Mouse (Mus musculus): ENCODE data around the gene Sh2b2. TPM values are rescaled to one million over a fixed set of nuclear protein-coding genes. Genes with fewer than 3 reads are reported as not detected.

Sh2b2 gene
- polyA plus RNA-seq, 1 experiment from 2014 or later, result 4.6 TPM

DNA sequence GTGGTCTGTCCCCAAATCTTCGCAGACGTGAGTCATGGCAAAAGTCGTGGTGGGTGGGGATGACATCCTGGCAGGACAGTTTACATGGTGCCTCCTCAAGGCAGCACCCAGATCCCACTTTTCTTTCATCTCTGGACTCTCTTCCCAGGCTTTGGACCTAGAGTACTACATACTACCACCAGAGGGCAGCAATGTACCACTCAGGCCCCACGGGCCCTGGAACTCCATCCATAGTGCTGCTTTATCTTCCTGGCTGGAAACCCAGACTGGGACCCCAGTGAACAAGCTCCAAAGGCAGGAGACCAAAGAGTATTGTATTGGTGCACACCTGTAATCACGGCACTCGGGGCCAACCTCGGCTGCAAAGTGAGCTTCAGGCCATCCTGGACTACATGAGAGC is 44.5 kb downstream of the Sh2b2 start:
- WGBS, result 36% methylated on average over 7 of the region's 7 CpGs
- Histone ChIP-seq H3K9ac (ENCODE audit: low read depth, low read length) (no peak overlapping the region), H3K9me3 (ENCODE audit: control insufficient read depth, low read length) (no peaks in the 10 kb centered on the region), H3K4me3 (ENCODE audit: low read depth, low read length) (no peak overlapping the region), H3K4me1 (replicated peaks; ENCODE audit: control insufficient read depth, insufficient read depth, low read length) (peaks cover 5% of the 10 kb centered on the region), H3K4me2 (no peak overlapping the region), H3K36me3 (ENCODE audit: control insufficient read depth, insufficient read depth, low read length) (no peaks in the 10 kb centered on the region), H3K27ac (ENCODE audit: low read depth, low read length) (no peak overlapping the region), H3K27me3 (replicated peaks; ENCODE audit: control insufficient read depth, insufficient read depth, low read length) (no peaks in the 10 kb centered on the region)
- ATAC-seq (replicated peaks; ENCODE audit: low FRiP score) (no peak), DNase-seq (ENCODE audit: low spot score) (peak; percentile 63)

DNA sequence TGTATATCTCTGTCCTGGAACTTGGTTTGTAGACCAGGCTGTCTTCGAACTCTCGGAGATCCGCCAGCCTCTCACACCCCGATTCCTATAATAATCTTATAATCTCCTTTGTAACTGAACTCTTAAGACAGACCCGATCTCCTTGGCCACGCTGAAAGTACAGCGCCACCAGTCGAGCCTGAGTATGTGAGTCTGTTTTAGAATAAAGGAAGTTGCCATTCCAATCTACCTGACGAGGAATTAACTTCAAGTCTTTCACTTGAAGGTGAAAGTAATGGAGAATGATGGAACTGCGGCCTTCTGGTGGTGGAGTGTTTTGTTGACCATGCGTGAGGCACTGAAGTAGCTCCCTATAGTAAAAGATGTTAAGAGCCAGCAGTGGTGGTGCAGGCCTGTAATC is 46.8 kb downstream of the Sh2b2 start:
- H3K4me2 ChIP-seq, result peak overlapping the region; percentile 89
- DNase-seq (ENCODE audit: low spot score) (no peak), ATAC-seq (replicated peaks; ENCODE audit: low FRiP score) (no peak)
- H3K4me3 ChIP-seq (ENCODE audit: low read depth, low read length), result peak overlapping the region; percentile 75
- WGBS, result 42% methylated on average over 11 of the region's 11 CpGs
- no peaks in the 10 kb centered on the region for H3K27me3 ChIP-seq (replicated peaks; ENCODE audit: control insufficient read depth, insufficient read depth, low read length)
- H3K36me3 ChIP-seq (ENCODE audit: control insufficient read depth, insufficient read depth, low read length), result peaks cover 16% of the 10 kb centered on the region; the same call in 1 of the 2 replicates
- peak overlapping the region; percentile 80 for H3K9ac ChIP-seq (ENCODE audit: low read depth, low read length)
- H3K9me3 ChIP-seq (ENCODE audit: control insufficient read depth, low read length), result no peaks in the 10 kb centered on the region
- H3K4me1 ChIP-seq (replicated peaks; ENCODE audit: control insufficient read depth, insufficient read depth, low read length), result peaks cover 5% of the 10 kb centered on the region
- no peak overlapping the region for H3K27ac ChIP-seq (ENCODE audit: low read depth, low read length)

DNA sequence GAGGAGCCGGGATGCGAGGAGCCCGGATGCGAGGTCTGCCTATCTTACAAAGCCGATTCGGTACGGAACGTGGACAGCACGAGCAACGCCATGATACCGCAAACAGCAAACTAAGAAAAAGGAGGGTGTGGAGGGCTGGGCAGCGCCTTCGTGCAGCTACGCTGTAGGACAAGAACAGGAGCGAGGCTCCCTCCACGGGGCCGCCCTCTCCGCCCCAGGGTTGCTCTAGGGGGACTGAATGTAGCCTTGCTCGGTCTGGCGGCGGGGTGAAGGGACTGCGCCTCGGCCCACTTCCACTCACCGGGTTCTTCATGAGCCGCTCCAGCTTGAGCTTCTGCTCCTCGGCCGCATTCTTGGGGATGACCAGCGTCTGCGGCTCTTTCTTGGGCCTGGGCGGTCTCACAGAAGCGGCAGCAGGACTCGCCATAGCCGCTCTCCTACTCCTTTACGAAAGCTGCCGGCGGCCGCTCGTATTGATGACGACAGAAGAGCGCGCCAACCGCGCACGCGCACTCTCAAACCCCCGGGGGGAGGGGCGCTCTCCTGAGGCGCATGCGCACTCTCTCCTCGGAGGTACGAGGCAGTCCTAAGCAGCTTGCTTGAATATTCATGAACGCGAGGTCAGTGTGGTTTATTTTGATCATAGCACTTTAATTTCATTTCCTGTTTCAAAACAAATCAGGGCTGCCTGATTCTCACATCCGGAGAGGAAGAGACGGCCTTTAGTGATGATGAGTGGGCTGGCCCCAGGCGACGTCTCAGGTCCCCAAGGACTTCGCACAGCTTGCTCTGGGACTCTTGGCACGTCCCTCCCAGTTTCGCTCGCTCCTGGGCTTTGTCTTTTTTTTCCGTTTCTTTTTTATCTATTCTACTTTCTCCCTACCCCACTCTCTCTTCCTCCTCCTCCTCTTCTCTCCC is 47.6 kb downstream of the Sh2b2 start, which contains the start of gene Prkrip1:
Gene Prkrip1 (minus strand): TSS at position 490 of the 918 bp plus-strand sequence.
- peak within 1 kb of the TSS; percentile 74 for H3K27ac ChIP-seq (ENCODE audit: low read depth, low read length)
- peak within 1 kb of the TSS; percentile 89 for H3K4me2 ChIP-seq
- peaks cover 5% of the 10 kb centered on the region for H3K4me1 ChIP-seq (replicated peaks; ENCODE audit: control insufficient read depth, insufficient read depth, low read length)
- WGBS, result under 1% methylated on average over 61 of the region's 62 CpGs
- H3K9me3 ChIP-seq (ENCODE audit: control insufficient read depth, low read length), result no peaks in the 10 kb centered on the region
- peak; percentile 90 for ATAC-seq (replicated peaks; ENCODE audit: low FRiP score)
- peak within 1 kb of the TSS; percentile 80 for H3K9ac ChIP-seq (ENCODE audit: low read depth, low read length)
- DNase-seq (ENCODE audit: low spot score), result peak; percentile 97
- peak within 1 kb of the TSS; percentile 75 for H3K4me3 ChIP-seq (ENCODE audit: low read depth, low read length)
- peaks cover 21% of the 10 kb centered on the region for H3K36me3 ChIP-seq (ENCODE audit: control insufficient read depth, insufficient read depth, low read length)
- no peaks in the 10 kb centered on the region for H3K27me3 ChIP-seq (replicated peaks; ENCODE audit: control insufficient read depth, insufficient read depth, low read length)

DNA sequence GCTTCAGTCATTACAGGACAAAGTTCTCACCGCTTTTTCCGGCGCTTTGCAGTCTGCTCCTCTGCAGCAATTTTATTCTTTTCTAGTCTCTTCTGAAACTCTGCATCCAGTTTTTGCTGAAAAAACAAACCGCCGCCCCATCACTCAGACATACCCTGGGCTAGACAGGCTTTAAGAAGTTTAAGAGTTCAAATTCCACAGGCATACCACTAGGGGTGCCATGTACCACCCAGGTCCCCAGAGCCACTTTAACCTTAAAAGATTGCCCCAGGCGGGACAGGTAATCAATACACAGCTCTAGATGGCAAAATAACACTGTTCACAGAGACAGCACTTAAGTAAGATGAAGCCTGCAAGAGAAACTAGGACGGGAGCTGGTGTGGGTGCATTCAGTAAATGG is 54.5 kb downstream of the Sh2b2 start:
- H3K27ac ChIP-seq (ENCODE audit: low read depth, low read length), result no peak overlapping the region
- H3K27me3 ChIP-seq (replicated peaks; ENCODE audit: control insufficient read depth, insufficient read depth, low read length), result no peaks in the 10 kb centered on the region
- no peak overlapping the region for H3K9ac ChIP-seq (ENCODE audit: low read depth, low read length)
- DNase-seq (ENCODE audit: low spot score) (no peak), ATAC-seq (replicated peaks; ENCODE audit: low FRiP score) (no peak)
- no peak overlapping the region for H3K4me3 ChIP-seq (ENCODE audit: low read depth, low read length)
- H3K4me2 ChIP-seq, result no peak overlapping the region
- no peaks in the 10 kb centered on the region for H3K9me3 ChIP-seq (ENCODE audit: control insufficient read depth, low read length)
- peaks cover 45% of the 10 kb centered on the region for H3K36me3 ChIP-seq (ENCODE audit: control insufficient read depth, insufficient read depth, low read length)
- H3K4me1 ChIP-seq (replicated peaks; ENCODE audit: control insufficient read depth, insufficient read depth, low read length), result no peaks in the 10 kb centered on the region
- WGBS, result 88% methylated on average over 7 of the region's 7 CpGs

DNA sequence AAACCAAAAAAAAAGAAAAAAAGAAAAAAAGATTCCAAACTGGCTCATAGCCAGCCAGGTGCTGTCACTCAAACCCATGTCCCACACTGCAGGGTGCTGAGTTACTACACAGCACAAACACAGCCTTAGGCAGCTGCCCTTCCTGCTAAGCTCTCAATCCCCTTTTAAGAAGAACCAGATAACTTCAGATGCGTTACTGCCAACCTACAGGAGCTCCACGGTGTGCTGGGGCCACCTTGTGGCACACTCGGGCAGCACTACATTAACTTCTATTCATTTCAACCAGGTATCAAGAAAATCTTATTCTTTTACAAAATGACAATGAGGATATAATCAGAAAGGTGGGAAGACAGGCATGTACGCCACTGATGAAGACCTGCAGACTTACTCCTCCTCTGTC is 59.6 kb downstream of the Sh2b2 start:
- ATAC-seq (replicated peaks; ENCODE audit: low FRiP score), result no peak
- H3K4me1 ChIP-seq (replicated peaks; ENCODE audit: control insufficient read depth, insufficient read depth, low read length), result peaks cover 11% of the 10 kb centered on the region
- no peak overlapping the region for H3K4me3 ChIP-seq (ENCODE audit: low read depth, low read length)
- no peak overlapping the region for H3K27ac ChIP-seq (ENCODE audit: low read depth, low read length)
- no peaks in the 10 kb centered on the region for H3K27me3 ChIP-seq (replicated peaks; ENCODE audit: control insufficient read depth, insufficient read depth, low read length)
- no peak for DNase-seq (ENCODE audit: low spot score)
- no peak overlapping the region for H3K4me2 ChIP-seq
- H3K36me3 ChIP-seq (ENCODE audit: control insufficient read depth, insufficient read depth, low read length), result peaks cover 31% of the 10 kb centered on the region
- 49% methylated on average over 4 of the region's 4 CpGs for WGBS
- H3K9me3 ChIP-seq (ENCODE audit: control insufficient read depth, low read length), result no peaks in the 10 kb centered on the region
- no peak overlapping the region for H3K9ac ChIP-seq (ENCODE audit: low read depth, low read length)

DNA sequence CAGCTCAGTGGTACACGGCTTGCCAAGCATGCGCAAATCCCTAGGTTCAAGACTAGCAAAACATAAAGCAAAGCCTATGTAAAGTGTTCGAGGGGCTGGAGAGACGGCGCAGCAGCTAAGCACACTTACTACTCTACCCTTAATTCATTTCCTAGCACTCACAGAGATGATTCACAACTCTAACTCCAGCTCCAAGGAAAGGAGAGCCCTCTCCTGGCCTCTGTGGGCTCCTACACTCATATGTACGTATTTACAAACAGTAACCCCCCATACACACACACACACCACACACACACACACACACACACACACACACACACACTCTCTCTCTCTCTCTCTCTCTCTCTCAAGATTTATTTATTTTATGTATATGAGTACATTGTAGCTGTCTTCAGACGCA is 62.6 kb downstream of the Sh2b2 start:
- ATAC-seq (replicated peaks; ENCODE audit: low FRiP score) (no peak), DNase-seq (ENCODE audit: low spot score) (no peak)
- H3K4me2 ChIP-seq, result no peak overlapping the region
- no peaks in the 10 kb centered on the region for H3K9me3 ChIP-seq (ENCODE audit: control insufficient read depth, low read length)
- peaks cover 42% of the 10 kb centered on the region for H3K36me3 ChIP-seq (ENCODE audit: control insufficient read depth, insufficient read depth, low read length)
- H3K4me3 ChIP-seq (ENCODE audit: low read depth, low read length), result no peak overlapping the region
- WGBS, result 81% methylated on average over 7 of the region's 7 CpGs
- no peaks in the 10 kb centered on the region for H3K27me3 ChIP-seq (replicated peaks; ENCODE audit: control insufficient read depth, insufficient read depth, low read length)
- no peak overlapping the region for H3K9ac ChIP-seq (ENCODE audit: low read depth, low read length)
- H3K4me1 ChIP-seq (replicated peaks; ENCODE audit: control insufficient read depth, insufficient read depth, low read length), result peaks cover 11% of the 10 kb centered on the region
- H3K27ac ChIP-seq (ENCODE audit: low read depth, low read length), result no peak overlapping the region

DNA sequence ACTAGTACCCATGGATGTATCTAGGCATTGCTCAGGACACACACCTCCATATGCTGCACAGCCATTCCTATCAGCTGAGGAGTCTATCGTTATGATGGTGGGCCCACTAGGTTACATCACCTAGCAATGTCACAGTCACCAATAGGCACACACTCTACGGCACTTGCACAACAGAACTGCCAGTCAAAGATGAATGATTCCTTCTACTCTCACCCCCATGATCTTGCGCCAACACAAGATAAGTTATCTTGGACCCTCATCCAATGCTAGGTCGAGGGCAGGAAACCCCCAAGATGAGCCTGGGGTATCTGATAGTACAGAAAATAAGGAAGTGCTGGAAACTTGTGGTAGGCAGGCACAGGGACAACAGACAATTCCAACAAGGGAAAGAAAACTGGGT is 63.5 kb downstream of the Sh2b2 start:
- no peak for ATAC-seq (replicated peaks; ENCODE audit: low FRiP score)
- H3K9ac ChIP-seq (ENCODE audit: low read depth, low read length), result no peak overlapping the region
- no peak for DNase-seq (ENCODE audit: low spot score)
- no peaks in the 10 kb centered on the region for H3K27me3 ChIP-seq (replicated peaks; ENCODE audit: control insufficient read depth, insufficient read depth, low read length)
- no peak overlapping the region for H3K4me2 ChIP-seq
- peaks cover 41% of the 10 kb centered on the region for H3K36me3 ChIP-seq (ENCODE audit: control insufficient read depth, insufficient read depth, low read length)
- no peak overlapping the region for H3K4me3 ChIP-seq (ENCODE audit: low read depth, low read length)
- 40% methylated on average over 4 of the region's 4 CpGs for WGBS
- H3K27ac ChIP-seq (ENCODE audit: low read depth, low read length), result no peak overlapping the region
- peaks cover 11% of the 10 kb centered on the region for H3K4me1 ChIP-seq (replicated peaks; ENCODE audit: control insufficient read depth, insufficient read depth, low read length)
- no peaks in the 10 kb centered on the region for H3K9me3 ChIP-seq (ENCODE audit: control insufficient read depth, low read length)

DNA sequence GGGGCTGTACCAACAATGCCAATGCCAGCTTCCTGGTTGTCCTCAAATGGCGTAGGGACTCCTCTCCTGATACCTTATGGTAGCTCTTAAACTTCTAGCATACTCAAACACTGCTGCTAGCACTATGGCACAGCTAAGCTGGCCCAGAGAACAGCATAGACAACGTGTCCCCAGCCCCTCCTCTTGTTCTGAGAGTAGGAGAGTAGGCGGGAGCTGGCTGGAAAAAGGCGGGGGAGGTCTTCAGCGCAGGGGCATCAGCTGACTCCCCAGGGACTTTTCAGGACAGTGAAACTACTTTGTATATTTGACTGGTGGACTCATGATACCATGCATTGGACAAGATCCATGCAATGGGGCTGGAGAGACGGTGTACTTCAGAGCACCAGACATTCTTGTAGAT is 64.3 kb downstream of the Sh2b2 start:
- no peak for DNase-seq (ENCODE audit: low spot score)
- no peak for ATAC-seq (replicated peaks; ENCODE audit: low FRiP score)
- Histone ChIP-seq H3K9ac (ENCODE audit: low read depth, low read length) (no peak overlapping the region), H3K4me2 (no peak overlapping the region), H3K9me3 (ENCODE audit: control insufficient read depth, low read length) (no peaks in the 10 kb centered on the region), H3K36me3 (ENCODE audit: control insufficient read depth, insufficient read depth, low read length) (peaks cover 38% of the 10 kb centered on the region), H3K4me3 (ENCODE audit: low read depth, low read length) (no peak overlapping the region), H3K27ac (ENCODE audit: low read depth, low read length) (no peak overlapping the region), H3K4me1 (replicated peaks; ENCODE audit: control insufficient read depth, insufficient read depth, low read length) (peaks cover 11% of the 10 kb centered on the region), H3K27me3 (replicated peaks; ENCODE audit: control insufficient read depth, insufficient read depth, low read length) (no peaks in the 10 kb centered on the region)
- WGBS, result 79% methylated on average over 6 of the region's 6 CpGs

DNA sequence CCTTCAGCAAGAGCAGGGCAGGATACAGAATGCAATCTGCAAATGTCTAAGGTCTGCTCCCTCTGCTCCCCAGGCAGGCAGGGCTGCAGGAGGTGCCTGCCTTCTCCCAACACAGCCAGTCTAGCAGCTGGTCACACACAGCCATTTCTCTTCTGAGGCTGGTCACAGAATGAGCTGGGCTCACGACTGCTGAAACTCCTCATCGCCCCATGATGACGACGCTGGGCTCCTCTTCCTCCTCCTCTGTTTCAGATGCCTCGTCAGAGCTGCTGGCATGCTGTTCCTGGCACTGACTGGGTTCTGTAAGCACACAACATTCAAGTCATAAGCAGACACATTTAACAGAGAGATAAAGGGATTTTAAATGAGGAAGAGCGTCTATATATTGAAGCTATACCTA is 65.2 kb downstream of the Sh2b2 start:
- 84% methylated on average over 6 of the region's 6 CpGs for WGBS
- Histone ChIP-seq H3K27ac (ENCODE audit: low read depth, low read length) (no peak overlapping the region), H3K4me1 (replicated peaks; ENCODE audit: control insufficient read depth, insufficient read depth, low read length) (peaks cover 11% of the 10 kb centered on the region)

More for the DNA sequence above, 65.2 kb downstream of the Sh2b2 start:
- Histone ChIP-seq H3K27me3 (replicated peaks; ENCODE audit: control insufficient read depth, insufficient read depth, low read length) (no peaks in the 10 kb centered on the region), H3K4me2 (no peak overlapping the region), H3K36me3 (ENCODE audit: control insufficient read depth, insufficient read depth, low read length) (peaks cover 36% of the 10 kb centered on the region), H3K9ac (ENCODE audit: low read depth, low read length) (no peak overlapping the region), H3K4me3 (ENCODE audit: low read depth, low read length) (no peak overlapping the region), H3K9me3 (ENCODE audit: control insufficient read depth, low read length) (no peaks in the 10 kb centered on the region)
- DNase-seq (ENCODE audit: low spot score) (no peak), ATAC-seq (replicated peaks; ENCODE audit: low FRiP score) (no peak)

Measured in liver, embryonic 11.5 days (tissue).